Mouse (Mus musculus): ENCODE results near the gene Hoxd8.

Gene Hoxd8

DNA sequence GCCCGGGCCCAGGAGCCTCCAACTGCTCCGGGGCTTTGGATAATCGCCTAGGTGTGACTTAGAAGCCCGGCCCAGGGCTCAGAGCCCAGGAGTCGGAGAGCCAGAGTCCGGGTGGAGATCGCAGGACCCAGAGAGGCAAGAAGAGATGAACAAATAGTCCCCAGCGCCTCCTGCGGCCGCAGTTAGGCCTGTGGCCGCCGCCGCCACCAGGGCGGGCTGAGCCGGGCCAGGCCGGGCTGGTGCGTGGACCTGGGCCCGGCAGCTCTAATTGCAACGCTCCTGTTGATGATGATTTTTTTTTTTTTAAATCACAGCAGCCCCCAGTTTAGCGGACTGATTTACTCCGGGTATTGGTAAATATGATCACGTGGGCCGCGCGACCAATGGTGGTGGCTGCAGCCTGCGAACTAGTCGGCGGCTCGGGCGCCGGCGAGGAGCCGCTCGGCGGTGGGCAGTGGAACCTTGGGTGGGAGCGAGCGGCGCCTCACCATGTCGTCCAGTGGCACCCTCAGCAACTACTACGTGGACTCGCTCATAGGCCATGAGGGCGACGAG, 6.8 kb upstream of the Hoxd8 start, which contains the start of gene Hoxd9:
Gene Hoxd9, plus strand, starts transcription at position 161 of the 555 bp plus-strand sequence.
- in situ Hi-C loops (cut with MseI, MboI), result loop anchor here in 1 of 2 experiments (10.0 kb wide), 1 partner anchor 607 kb away; no protein-coding TSS in a partner anchor

DNA sequence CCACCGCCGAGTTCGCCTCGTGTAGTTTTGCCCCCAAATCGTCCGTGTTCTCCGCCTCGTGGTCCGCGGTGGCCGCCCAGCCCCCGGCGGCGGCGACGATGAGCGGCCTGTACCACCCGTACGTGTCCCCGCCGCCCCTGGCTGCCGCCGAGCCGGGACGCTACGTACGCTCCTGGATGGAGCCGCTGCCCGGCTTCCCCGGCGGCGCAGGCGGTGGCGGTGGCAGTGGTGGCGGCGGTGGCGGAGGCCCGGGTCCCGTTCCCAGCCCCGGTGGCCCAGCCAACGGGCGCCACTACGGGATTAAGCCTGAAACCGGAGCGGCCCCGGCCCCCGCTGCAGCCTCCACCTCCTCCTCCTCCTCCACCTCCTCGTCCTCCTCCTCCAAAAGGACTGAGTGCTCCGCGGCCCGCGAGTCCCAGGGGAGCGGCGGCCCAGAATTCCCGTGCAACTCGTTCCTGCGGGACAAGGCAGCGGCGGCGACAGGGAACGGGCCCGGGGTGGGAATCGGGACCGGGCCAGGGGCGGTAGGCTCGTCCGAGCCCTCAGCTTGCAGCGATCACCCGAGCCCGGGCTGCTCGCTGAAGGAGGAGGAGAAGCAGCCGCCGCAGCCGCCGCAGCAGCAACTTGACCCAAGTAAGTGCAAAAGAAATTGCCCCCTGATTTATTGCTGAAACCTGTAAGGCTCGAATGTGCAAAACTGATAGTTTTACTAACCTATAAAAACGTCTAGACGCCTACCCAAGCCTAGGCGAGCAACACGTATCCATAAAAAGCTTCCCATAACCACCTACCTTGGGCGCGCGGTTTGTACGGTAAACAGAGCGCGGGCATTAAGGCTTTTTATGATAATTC, 6.0 kb upstream of the Hoxd8 start:
- in situ Hi-C loops (cut with MseI, MboI), result loop anchor here in 1 of 2 experiments (10.0 kb wide), 1 partner anchor 606 kb away; no protein-coding TSS in a partner anchor

DNA sequence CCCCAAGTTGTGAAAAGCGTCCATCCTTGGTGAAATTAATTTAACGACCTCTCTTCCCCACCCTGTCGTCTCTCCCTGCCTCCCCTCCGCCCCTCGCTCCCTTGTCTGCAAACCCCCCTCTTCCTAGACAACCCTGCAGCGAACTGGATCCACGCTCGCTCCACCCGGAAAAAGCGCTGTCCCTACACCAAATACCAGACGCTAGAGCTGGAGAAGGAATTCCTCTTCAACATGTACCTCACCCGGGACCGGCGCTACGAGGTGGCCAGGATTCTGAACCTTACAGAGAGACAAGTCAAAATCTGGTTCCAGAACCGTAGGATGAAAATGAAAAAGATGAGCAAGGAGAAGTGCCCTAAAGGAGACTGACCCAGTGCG, 5.4 kb upstream of the Hoxd8 start:
- in situ Hi-C loops (cut with MseI, MboI), result loop anchor here in 1 of 2 experiments (10.0 kb wide), 1 partner anchor 606 kb away; no protein-coding TSS in a partner anchor

- in situ Hi-C loops (cut with MseI, MboI), result loop anchor here (10.0 to 25.0 kb wide), 4 partner anchors 455 to 887 kb away; no protein-coding TSS in a partner anchor
These were observed 4.5 kb upstream of the Hoxd8 start for GRCm38 (mm10) chr2:74699664-74700545.

GRCm38 (mm10) chr2:74700546-74701112, 3.8 kb upstream of the Hoxd8 start:
- in situ Hi-C loops (cut with MseI, MboI), result loop anchor here (10.0 to 25.0 kb wide), 3 partner anchors 454 to 887 kb away; no protein-coding TSS in a partner anchor

- in situ Hi-C loops (cut with MseI, MboI), result loop anchor here (10.0 to 25.0 kb wide), 3 partner anchors 453 to 885 kb away; no protein-coding TSS in a partner anchor
These were observed 2.2 kb upstream of the Hoxd8 start for GRCm38 (mm10) chr2:74701949-74702819.

DNA sequence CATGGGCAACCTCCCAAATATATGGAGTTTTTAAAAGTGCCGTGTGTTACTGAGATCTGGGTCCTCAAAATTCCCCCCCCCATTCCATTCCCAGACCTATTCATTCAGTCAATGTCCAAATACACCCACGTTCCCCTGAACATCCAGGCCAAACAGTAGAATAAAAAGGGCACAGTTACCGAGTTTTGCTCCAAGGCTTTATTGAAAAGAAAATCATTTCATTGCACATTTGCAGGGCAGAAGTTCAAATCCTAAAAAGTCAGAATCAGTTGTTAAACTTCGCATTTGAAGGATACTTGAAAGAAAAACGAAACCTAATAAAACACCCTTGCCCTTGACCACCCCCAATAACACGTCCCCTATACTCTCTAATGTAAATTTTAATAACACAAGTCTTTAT, 1.6 kb upstream of the Hoxd8 start:
- in situ Hi-C loops (cut with MseI, MboI), result loop anchor here (10.0 to 25.0 kb wide), 3 partner anchors 452 to 884 kb away; no protein-coding TSS in a partner anchor

DNA sequence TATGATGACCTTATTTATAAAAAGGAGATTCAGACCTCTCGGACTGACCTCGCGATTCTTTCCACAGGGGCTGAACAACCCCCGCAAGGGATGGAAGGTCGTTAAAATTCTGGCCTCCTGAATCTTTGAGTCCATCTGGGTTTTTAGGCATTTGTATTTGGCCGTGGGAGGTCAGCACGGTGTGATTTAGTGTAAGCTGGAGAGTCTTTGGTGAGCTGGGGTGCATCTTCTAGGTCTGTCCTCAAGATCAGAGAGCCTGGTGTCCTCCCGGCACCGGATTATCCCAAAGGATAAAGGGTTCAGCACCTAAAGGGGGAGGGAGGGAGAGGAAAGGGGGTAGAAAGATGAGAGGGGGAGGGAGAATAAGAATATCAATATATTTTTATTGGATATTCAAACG, 1.1 kb upstream of the Hoxd8 start:
- in situ Hi-C loops (cut with MseI, MboI), result loop anchor here (10.0 to 25.0 kb wide), 3 partner anchors 451 to 884 kb away; no protein-coding TSS in a partner anchor

- in situ Hi-C loops (cut with MseI, MboI), result loop anchor here (10.0 to 25.0 kb wide), 3 partner anchors 451 to 883 kb away; no protein-coding TSS in a partner anchor
These were observed 559 bp upstream of the Hoxd8 start for GRCm38 (mm10) chr2:74703720-74704392.

- in situ Hi-C loops (cut with MseI, MboI), result loop anchor here (10.0 to 25.0 kb wide), 3 partner anchors 450 to 882 kb away; no protein-coding TSS in a partner anchor
These were observed 618 bp downstream of the Hoxd8 start for GRCm38 (mm10) chr2:74704999-74705466.

DNA sequence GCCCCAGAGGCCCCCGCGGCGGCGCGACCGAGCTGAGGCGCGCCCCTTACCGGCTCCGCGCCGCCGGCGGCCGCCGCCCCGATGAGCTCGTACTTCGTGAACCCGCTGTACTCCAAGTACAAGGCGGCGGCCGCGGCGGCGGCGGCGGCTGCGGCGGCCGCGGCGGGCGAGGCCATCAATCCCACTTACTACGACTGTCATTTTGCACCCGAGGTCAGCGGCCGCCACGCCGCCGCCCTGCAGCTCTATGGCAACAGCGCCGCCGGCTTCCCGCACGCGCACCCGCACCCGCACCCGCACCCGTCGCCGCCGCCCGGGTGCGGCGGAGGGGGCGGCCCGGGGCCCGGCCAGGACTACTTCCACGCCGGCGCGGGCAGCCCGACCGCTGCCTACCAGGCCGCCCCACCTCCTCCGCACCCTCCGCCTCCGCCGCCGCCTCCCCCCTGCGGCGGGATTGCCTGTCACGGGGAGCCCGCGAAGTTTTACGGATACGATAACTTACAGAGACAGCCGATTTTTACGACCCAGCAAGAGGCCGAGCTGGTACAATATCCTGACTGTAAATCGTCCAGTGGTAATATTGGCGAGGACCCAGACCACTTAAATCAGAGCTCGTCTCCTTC, 1.2 kb downstream of the Hoxd8 start:
- in situ Hi-C loops (cut with MseI, MboI), result loop anchor here (10.0 to 25.0 kb wide), 3 partner anchors 449 to 882 kb away; no protein-coding TSS in a partner anchor

- in situ Hi-C loops (cut with MseI, MboI), result loop anchor here (10.0 to 25.0 kb wide), 3 partner anchors 448 to 881 kb away; no protein-coding TSS in a partner anchor
These were observed 2.1 kb downstream of the Hoxd8 start for GRCm38 (mm10) chr2:74706393-74706960.

DNA sequence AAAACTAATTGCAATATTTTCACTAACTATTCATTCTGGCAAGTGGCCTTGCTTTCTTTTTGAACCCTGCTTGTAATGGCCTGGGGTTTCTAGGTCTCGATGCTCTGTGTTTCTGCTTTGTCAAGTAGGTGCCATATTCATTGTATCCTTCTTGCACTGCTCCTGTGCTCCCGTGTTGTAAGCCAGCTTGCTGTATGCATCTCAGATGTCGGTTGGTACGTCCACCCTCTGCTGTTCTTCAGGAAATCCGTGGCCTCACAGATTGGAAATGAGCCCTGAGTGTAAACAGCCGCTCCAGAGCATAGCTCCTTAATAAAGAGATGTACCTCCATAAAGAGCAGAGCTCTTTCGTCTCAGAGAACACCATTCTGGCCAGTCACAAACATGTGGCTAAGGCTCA, 3.2 kb downstream of the Hoxd8 start:
- in situ Hi-C loops (cut with MseI, MboI), result loop anchor here (10.0 to 25.0 kb wide), 3 partner anchors 447 to 880 kb away; no protein-coding TSS in a partner anchor

GRCm38 (mm10) chr2:74708676-74709075, 4.3 kb downstream of the Hoxd8 start:
- in situ Hi-C loops (cut with MseI, MboI), result loop anchor here (10.0 to 25.0 kb wide), 3 partner anchors 446 to 879 kb away; no protein-coding TSS in a partner anchor

DNA sequence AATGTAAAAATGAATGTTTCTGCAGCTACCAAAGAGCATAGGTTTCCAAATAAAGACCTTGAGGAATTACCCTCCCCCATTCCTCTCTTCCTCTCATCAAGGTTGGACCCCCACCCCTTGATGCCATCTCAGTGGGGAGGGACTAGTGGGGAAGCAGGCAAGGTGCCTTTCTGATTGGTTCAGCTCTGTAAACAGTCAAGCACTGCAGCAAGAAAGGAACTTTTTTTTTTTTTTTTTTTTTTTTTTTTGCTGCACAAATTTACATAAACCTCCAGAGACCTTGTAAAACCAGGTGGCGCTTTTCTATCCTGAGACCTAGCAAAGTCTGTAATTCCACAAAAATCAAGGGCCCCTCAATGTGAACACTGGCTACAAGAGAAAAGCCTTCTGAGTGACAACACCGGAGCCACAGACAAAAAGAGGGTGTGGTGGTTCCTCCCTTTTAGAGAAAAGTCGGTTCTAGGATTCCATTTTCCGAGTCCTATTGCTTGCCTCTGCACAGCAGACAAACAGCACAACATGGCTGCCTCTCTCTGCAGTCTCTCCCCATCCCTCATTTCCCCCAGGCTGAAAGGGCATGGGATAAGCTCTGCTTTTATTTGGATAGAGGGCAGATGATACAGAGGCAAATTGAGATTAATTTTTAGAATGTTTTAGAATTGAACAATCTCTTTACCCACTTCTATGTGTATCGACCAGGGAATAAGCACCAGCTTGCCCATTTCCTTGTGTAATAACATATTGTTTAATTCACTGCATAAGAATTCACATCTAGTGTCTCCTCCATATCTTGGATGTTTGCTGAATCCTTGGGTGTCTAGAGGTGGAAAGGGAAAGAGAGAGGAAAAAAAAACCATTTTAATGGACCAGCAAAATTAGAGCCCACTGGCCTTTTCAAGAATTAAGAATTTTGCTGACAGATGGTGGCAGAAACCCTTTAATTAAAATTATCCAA, 5.3 kb downstream of the Hoxd8 start:
- in situ Hi-C loops (cut with MseI, MboI), result loop anchor here (5.0 to 25.0 kb wide), 4 partner anchors 433 to 878 kb away; no protein-coding TSS in a partner anchor

DNA sequence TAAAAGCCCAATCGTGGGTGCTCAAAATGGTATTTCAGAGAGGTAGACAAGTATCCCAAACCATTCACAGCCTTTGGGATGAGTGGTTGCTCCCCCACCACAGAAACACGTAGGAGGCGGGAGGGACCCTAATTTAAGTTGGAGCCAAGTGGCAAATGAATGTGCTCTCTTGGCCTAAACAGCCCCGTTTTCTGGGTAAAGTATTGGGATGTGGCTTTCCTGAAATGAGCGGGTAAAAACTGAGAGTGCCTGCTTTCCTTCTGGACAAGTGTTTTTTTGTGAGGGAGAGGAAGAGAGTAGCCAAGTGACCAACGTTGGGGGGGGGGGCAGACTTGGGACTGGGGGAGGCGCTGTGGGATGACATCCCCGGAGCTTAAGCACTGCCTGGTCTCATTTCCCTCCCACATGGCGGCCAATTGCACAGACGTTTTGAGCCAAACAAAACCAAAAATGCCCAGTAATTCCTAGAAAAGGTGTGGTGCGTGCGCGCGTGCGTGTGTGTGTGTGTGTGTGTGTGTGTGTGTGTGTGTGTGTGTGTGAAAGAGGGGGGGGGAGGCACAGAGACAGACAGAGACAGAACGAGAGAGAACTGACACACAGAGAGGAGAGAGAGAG, 6.6 kb downstream of the Hoxd8 start:
- in situ Hi-C loops (cut with MseI, MboI), result loop anchor here (5.0 to 25.0 kb wide), 3 partner anchors 431 to 876 kb away; no protein-coding TSS in a partner anchor
